Comparison of ENCODE assay signal across 25 mouse cellular contexts in genomic region chr16:25367834-25368233, GRCm38 (mm10).
DNase-seq lines count a peak whose midpoint lies in the region; ATAC-seq and TF ChIP-seq lines count a peak whose summit lies in the region.
"Had no signal": no experiment of that assay in that cellular context is flagged by ENCODE, and none has a peak within 500 bp of the region (broad histone marks: within the 10 kb centered on the region; RNA-seq: fewer than 3 reads in every experiment).

No protein-coding gene starts in this region.

- no peak overlapping the region for H3K9ac ChIP-seq in embryonic facial prominence, embryonic 14.5 days (ENCODE audit: low read depth, low read length)
- H3K9ac ChIP-seq: embryonic facial prominence, embryonic 13.5 days; forebrain, embryonic 13.5 days; forebrain, embryonic 15.5 days; forebrain, postnatal 0 days had no signal

- H3K4me1 ChIP-seq in embryonic facial prominence, embryonic 14.5 days (ENCODE audit: control insufficient read depth, insufficient read depth, low read length), result no peaks in the 10 kb centered on the region; the same call in 1 of the 2 replicates
- no peaks in the 10 kb centered on the region for H3K4me1 ChIP-seq in embryonic facial prominence, embryonic 10.5 days
- H3K4me1 ChIP-seq in lung, adult 2 months (ENCODE audit: control insufficient read depth, insufficient read depth, low read length), result no peaks in the 10 kb centered on the region
- H3K4me1 ChIP-seq: forebrain, embryonic 15.5 days had no signal

- no peaks in the 10 kb centered on the region for H3K27me3 ChIP-seq in embryonic facial prominence, embryonic 14.5 days (replicated peaks; ENCODE audit: control insufficient read depth, insufficient read depth, low read length)
- H3K27me3 ChIP-seq in embryonic facial prominence, embryonic 10.5 days (replicated peaks; ENCODE audit: low read depth, poor library complexity, severe bottlenecking), result no peaks in the 10 kb centered on the region
- H3K27me3 ChIP-seq: CH12.LX; embryonic facial prominence, embryonic 13.5 days; forebrain, embryonic 13.5 days; forebrain, embryonic 15.5 days; Patski had no signal

- no peaks in the 10 kb centered on the region for H3K9me3 ChIP-seq in embryonic facial prominence, embryonic 14.5 days (ENCODE audit: control insufficient read depth, low read length)
- H3K9me3 ChIP-seq in embryonic facial prominence, embryonic 10.5 days, result no peaks in the 10 kb centered on the region
- H3K9me3 ChIP-seq: embryonic facial prominence, embryonic 13.5 days; forebrain, embryonic 13.5 days; forebrain, embryonic 15.5 days had no signal

- no peak overlapping the region for H3K27ac ChIP-seq in embryonic facial prominence, embryonic 14.5 days (replicated peaks; ENCODE audit: low read depth, low read length)
- no peak overlapping the region for H3K27ac ChIP-seq in embryonic facial prominence, embryonic 10.5 days (replicated peaks)
- H3K27ac ChIP-seq: embryonic facial prominence, embryonic 13.5 days; forebrain, embryonic 13.5 days; forebrain, embryonic 15.5 days had no signal

- H3K4me3 ChIP-seq in embryonic facial prominence, embryonic 14.5 days (ENCODE audit: low read depth, low read length), result no peak overlapping the region
- no peak overlapping the region for H3K4me3 ChIP-seq in embryonic facial prominence, embryonic 10.5 days
- H3K4me3 ChIP-seq in lung, adult 2 months (replicated peaks; ENCODE audit: extremely low read depth, low read depth, low read length), result no peak overlapping the region
- H3K4me3 ChIP-seq: embryonic facial prominence, embryonic 13.5 days; forebrain, embryonic 13.5 days; forebrain, embryonic 15.5 days had no signal

- H3K36me3 ChIP-seq in embryonic facial prominence, embryonic 14.5 days (ENCODE audit: control insufficient read depth, insufficient read depth, low read length), result no peaks in the 10 kb centered on the region
- H3K36me3 ChIP-seq in embryonic facial prominence, embryonic 10.5 days (replicated peaks), result no peaks in the 10 kb centered on the region
- H3K36me3 ChIP-seq: embryonic facial prominence, embryonic 13.5 days; forebrain, embryonic 15.5 days; G1E had no signal

- 65% methylated on average over 7 of the region's 7 CpGs for WGBS in embryonic facial prominence, embryonic 14.5 days
- WGBS in embryonic facial prominence, embryonic 10.5 days, result 85% methylated on average over 7 of the region's 7 CpGs
- 62% methylated on average over 7 of the region's 7 CpGs for WGBS in lung, adult 2 months

- no peak for DNase-seq in embryonic facial prominence, embryonic 14.5 days (ENCODE audit: low spot score)
- no peak for DNase-seq in embryonic facial prominence, embryonic 10.5 days (ENCODE audit: low spot score)
- peak; percentile 12 to 20 for DNase-seq in lung, adult 18-20 months
- no peak for DNase-seq in lung, postnatal 14 days
- peak; percentile 14 for DNase-seq in lung, postnatal 36 days
- no peak for DNase-seq in lung, adult 2 months
- no peak for DNase-seq in left cerebral cortex, adult 11 months (ENCODE audit: low spot score)
- DNase-seq: adrenal gland, adult 8-10 months; adrenal gland, postnatal 14 days; adrenal gland, postnatal 36 days; B cell, adult 2 months; cerebellum, adult 11-12 months; cerebellum, adult 2 months; cerebellum, adult 9-10 months; cerebellum, postnatal 10 days; cerebellum, postnatal 25 days; forebrain, postnatal 0 days had no signal

- no peak for TF ChIP-seq CTCF in lung, adult 2 months (IDR thresholded peaks at IDR 0.05; ENCODE audit: insufficient read depth, low read length)

- no peak for TF ChIP-seq POLR2A in lung, adult 2 months (IDR thresholded peaks at IDR 0.05; ENCODE audit: borderline replicate concordance, extremely low read depth, low read depth, low read length)

- H3K4me2 ChIP-seq in embryonic facial prominence, embryonic 14.5 days (ENCODE audit: low read depth, low read length), result no peak overlapping the region
- H3K4me2 ChIP-seq: embryonic facial prominence, embryonic 13.5 days; forebrain, embryonic 13.5 days; forebrain, embryonic 15.5 days had no signal

- peak; percentile 30; the same call in 1 of the 2 replicates for ATAC-seq in embryonic facial prominence, embryonic 14.5 days (ENCODE audit: low read depth)
- ATAC-seq: activated CD4-positive, CD25-positive, alpha-beta regulatory T cell, adult 4 months; CD4-positive, CD25-positive, alpha-beta regulatory T cell, adult 4 months; forebrain, embryonic 13.5 days; forebrain, embryonic 15.5 days; forebrain, postnatal 0 days; Patski had no signal

Comparison
In these comparisons a context has a peak if more than half of its experiments do, and no peak if none do; other contexts are left out.
1. DNase-seq: peak in lung, adult 18-20 months (2 of 2) and lung, postnatal 36 days (single experiment); none in embryonic facial prominence, embryonic 14.5 days (single experiment), embryonic facial prominence, embryonic 10.5 days (single experiment), lung, postnatal 14 days (single experiment), lung, adult 2 months (single experiment) and left cerebral cortex, adult 11 months (single experiment).